Mouse (Mus musculus): Measurements from ENCODE around the gene Lmntd1.

Gene Lmntd1

DNA sequence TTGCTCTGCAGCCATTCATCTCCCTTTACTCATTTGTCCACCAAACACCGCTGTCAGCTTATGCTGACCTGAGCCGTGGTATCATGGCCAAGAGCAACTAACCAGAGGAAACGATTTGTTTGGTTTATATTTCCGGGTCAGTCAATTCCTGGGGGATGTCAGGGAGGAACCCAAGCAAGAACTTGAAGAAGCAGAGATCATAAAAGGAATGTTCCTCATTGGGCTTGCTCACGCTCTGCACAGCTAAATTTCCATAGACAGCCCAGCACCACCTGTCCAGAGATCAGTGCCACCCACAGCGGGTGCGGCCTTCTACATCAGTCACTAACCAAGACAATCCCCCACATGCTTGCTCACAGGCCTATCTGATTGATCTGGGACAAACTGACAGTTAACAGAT lies at the start of gene Lmntd1:
Gene Lmntd1 (minus strand): TSS at position 101 of the 400 bp plus-strand sequence.
- DNase-seq (ENCODE audit: low read depth, low spot score): no peak

DNA sequence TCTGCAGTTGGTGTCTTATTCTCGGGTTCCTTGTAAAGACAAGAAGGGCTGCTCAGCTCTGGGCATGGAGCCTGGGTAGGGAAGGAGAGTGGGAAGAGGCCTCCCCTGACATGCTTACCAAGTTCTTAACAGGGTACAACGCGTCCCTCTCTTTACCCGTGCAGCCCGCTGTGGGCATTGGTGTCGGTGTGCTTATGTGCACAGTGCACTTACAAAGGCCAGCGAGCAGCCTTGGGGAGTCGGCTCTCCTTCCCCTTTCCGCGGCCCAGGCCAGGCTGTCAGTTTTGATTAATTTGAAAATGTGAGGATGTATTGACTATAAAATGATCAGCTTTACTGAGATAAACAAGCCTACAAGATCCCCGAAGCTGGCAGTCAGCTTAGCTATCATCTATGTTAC lies 46.8 kb upstream of the Lmntd1 start:
- DNase-seq (ENCODE audit: low read depth, low spot score): no peak

DNA sequence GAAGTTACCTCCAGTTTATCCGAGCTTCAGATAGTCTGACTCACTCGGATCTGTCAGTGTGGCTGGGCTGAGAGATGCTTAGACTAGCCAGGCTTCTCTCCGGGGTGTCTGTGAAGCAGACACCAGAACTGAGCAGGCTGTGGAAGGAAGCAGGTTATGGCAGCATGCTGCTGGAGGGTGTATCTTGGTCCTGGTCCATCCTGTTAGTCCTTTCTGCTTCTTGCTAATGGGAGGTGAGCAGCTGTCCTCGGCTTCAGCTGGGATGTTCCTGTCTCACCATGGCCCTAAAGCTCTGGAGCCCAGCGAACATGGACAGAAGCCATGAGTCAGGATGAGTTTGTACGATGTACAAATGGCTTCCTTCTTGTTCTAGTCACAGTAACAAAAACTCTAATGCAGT lies 45.0 kb upstream of the Lmntd1 start:
- DNase-seq (ENCODE audit: low read depth, low spot score): no peak

DNA sequence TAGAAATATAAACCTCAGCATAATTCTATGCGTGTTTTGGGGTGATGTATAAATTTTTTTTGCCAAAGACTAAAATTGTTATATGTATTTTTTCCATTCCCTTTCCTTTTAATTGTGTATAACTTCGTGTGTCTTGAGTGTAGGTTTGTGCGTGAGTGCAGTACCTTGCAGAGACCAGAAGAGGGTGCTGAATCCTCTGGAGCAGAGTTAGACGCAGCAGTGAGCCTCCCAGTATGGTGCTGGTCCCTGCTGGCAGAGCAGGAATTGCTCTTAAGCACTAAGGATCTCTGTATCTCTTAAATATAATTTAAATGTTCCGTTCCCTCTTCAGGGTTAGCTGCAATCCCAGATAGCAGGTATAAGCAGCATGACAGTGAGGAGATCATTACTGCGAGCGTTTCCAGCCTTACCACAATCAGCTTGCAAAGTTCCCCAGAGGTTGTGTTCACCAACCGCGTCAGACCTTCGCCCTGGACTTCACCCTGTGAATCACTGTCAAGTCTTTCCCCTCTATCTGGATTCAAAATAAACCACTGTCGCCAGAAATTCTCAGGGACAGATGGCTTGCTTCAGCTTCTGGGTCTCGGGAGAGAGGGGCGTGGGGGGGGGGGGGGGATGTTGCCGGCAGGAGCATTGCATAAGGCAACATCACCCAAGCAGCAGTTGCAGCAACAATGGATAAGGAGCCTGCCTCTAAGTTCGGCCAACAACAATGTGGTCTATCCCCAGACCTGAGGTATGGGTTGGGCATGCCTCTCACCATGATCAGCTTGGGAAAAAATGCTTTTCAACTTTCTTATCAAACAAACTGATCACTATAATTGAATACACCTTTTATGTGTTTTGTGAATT lies 42.8 kb upstream of the Lmntd1 start:
- no peak for DNase-seq (ENCODE audit: low read depth, low spot score)

DNA sequence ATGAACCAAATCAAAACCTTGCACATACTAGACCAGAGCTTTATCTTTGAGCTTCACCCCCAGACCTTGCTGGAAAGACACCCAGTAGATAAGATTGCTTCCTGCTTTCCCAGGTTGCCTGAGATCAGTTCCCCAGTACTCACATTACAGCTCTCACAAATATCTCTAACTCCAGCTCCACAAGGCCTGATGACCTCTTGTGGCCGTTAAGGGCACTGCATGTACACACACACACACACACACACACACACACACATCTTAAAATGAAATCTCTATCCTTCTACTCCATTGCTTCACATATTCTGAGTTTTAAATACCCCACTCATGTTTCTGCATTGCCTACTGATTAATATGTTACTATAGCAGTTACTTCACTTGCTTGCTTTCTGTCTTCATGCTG lies 41.6 kb upstream of the Lmntd1 start:
- no peak for DNase-seq (ENCODE audit: low read depth, low spot score)

DNA sequence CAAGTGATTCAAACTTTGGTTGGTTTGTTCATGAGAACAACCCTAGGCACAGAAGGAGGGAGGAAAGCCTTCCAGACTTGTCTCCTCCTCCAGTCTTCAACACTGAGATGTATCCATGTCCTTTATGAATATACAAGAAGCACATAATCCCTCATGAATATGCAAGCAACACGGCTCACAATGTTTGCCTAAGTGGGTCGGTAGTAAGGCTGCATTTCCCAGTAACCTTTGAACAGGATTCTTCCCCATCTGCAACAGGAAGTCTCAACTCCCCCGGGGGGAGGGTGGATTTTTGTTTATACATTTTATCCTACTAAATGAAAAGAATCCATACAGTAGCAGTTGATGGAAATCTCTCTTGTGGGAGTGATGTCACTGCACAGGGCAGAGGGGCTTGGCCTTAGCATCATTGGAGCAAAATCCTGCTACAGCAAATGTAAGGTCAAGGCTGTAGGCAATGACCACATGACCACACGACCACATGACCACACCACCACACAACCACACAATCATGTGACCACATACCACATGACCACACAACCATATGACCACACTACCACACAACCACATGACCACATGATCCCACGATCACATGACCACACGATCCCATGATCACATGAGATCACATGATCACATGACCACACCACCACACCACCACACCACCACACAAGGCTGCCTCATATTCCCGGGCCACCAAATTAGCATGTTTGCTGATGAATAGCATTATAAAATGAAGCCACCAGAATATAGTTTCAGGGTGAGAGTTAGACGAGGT lies 40.1 kb upstream of the Lmntd1 start:
- no peak for DNase-seq (ENCODE audit: low read depth, low spot score)

DNA sequence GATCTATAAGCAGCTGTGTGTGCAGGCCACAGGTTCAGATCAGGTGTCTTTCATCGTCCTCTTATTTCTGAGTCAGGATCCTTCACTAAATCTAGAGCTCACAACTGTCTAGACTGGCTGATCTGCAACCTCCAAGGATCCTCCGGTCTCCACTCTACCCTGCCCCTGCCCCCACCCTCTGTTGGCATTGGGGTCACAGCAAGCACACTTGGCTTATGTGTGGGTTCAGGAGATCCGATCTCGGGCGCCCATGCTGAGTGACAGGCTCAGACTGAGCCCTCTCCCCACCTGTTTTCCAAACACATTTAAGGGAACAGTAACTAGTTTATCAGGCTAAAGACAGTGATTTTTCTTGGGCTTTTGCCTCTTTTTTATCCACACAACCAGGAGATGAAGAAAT lies 39.5 kb upstream of the Lmntd1 start:
- no peak for DNase-seq (ENCODE audit: low read depth, low spot score)

DNA sequence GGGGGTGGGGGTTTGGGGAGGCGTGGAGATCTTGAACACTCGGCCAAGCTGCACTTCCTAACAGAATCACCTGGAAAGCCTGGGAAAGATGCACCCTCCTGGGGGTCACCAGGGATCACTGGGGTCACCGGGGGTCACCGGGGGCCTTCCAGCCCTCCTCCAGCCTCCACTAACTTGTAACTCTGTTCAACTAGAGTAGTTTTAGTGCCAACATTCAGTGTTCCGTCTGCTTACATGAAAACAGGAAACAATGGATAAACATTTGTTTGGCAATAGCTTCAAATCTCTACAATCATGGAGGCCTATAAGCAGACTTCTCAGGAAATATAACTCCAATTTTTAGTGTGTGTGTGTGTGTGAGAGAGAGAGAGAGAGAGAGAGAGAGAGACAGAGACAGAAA lies 38.9 kb upstream of the Lmntd1 start:
- no peak for DNase-seq (ENCODE audit: low read depth, low spot score)

DNA sequence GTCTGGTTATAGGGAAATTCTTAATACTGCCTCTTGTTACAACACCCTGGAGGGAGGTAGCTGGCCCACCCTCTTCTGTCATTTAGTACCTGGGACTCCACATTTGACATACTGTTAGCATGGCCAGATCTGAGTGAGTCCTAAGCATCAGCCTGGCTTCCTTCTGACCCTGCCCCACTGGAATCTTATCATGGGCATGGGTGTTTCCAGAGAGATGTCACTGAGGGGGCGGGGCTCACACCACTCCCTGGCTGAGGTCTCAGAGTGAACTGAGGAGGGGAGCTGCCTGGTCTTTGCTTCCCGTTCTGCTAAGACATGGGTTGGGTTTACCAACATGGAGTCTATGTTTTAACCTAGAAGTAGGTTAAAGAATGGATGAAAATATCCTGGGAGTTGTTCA lies 37.9 kb upstream of the Lmntd1 start:
- DNase-seq (ENCODE audit: low read depth, low spot score): no peak

DNA sequence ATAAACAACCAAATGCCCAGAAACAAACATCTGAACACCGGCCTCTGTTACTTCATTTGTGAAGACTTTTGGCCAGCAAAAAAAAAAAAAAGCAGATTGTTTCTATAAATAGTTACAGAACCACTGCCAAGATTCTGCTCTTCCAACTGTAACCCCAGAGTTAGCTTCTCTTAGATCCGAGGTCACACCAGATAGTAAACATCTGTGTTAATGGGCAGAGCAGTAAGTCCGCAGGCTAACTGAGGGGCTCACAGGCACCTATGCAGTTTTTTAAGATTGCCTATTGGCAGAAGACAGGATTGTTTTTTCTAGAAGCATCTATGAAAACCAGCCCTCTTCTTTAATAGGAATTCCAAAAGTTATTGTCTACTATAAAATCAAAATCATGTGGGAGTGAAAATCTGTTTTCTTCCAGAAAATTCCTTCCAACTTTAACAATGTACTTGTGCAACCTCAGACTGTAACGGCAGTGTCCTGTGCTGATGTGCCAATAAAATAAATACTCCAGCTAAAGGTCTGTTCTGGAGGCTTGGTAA lies 26.9 kb upstream of the Lmntd1 start:
- DNase-seq (ENCODE audit: low read depth, low spot score): no peak

DNA sequence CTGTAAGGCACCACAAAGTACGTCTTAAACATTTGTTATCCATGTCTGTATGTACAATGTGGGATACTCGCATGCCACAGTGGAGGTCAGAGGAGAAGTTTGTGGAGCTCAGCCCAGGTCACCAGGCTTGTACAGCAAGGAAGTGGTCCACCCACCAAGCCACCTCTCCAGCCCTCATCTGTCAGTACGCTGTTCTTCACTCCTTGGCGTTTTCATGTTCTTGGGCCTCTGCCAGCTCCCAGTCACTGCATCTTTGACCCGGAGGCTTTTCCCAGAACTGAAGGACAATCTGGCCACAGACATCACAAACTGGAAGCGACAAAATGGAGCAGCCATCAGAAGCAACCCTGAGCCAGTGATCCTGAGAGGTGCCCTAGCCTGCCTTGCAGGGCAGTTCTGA lies 24.1 kb upstream of the Lmntd1 start:
- no peak for DNase-seq (ENCODE audit: low read depth, low spot score)

DNA sequence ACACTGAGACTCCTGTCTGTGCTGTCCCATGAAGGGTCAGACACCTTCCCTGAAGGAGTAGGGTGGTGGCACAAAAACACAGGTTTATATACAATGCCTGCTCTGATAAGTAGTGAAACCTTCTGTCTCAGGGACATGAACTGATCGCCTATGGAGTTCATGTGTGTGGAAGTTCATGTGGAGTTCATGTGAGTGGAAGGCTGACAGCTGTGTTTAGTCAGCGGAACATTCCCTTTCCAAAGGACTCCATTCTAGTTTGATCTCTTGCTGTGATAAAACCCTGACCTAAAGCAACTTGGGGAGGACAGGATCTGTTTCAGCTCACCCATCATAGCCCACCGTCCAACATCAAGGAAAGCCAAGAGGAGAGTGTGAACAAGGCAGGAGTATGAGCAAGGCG lies 22.6 kb upstream of the Lmntd1 start:
- no peak for DNase-seq (ENCODE audit: low read depth, low spot score)

DNA sequence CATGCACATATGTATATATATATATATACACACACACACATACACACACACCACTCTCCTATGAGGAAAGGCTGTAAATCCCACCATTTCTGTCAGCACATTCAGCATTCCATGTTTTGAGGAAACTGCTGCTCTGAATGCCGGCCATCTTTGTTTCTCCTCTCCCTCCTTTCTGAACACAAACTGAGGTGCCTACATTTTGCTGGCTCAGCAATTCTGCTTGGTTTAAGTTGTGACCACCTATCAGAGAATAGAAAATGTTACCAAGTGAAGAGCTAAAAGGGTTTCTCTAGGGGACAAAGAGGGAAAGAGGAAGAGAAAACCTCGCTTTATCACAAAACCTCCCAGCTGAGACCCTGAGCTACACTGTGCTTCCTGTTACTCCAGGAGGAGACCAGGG lies 20.3 kb upstream of the Lmntd1 start:
- no peak for DNase-seq (ENCODE audit: low read depth, low spot score)

DNA sequence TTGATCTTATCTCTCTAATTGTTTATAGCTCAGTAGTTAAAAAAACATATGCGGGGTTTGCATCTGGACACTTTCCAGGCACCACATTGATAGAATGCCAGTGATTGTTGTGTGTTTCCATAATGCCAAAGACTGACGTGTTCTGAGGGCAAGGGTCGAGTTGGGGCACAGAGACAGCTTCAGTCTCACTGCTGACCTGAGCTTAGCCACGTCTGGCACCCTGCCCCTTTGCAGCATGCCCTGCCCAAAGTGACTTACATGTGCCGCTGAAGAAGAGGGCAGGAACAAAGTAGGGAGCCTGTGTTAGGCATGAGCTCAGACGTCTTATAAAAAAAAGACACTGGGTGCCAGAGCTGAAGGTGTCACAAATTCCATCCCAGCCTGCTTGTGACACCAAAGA lies 16.1 kb upstream of the Lmntd1 start:
- DNase-seq (ENCODE audit: low read depth, low spot score): no peak

DNA sequence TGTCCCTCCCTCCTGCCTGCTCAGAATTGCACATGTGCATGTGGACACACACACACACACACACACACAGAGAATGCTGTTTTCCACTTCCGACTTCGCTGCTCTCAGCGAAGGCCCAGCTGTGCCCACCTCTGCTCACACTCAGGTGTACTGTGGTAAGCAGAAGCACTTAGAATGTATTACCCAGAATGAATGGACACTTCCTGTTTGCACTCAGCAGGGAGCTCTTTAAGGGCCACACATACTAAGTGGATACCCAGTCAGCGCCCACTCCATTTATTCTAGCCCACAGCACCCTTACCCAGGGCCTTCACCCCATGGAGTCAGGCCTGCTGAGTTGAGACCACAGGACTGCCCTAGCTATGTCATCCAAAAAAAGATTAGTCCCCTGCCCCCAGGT lies 9.0 kb upstream of the Lmntd1 start:
- DNase-seq (ENCODE audit: low read depth, low spot score): no peak

DNA sequence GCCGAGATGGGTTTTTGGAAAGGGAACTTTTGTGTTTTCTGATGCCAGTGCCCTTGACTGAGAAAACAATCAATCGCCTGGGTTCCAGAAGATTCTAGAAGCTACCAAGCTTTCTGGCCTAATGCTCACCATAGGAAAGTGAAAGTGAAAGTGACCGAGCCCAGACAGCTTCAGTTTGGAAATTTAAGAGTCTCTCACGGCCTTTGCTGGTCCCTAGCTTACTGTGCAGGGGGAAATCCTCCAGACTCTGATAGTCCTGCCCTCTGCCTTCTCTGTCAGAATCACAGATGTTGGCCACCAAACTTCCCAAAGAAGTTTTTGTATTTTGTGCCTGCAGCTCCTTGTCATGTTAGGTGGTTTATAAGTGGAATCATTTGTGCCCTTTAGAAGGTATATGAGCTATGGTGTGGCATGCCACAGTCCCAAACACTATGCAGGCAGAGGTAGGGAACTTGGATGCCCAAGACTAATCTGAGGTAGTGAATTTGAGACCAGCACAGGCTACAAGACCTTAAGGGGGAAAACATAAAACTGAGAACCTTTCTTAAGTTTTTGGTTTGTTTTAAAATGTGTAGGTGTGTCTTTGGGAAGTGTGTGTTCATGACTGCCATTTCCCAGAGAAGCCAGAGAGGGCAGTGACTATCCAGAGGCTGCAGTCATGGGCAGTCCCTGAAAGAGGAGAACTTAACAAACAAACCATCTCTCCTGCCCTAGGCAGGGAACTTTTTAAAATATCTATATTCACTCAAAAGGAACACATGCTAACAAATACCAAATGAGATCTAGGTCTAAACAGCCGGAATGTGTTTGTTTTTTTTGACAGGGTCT lies 2.5 kb upstream of the Lmntd1 start:
- DNase-seq (ENCODE audit: low read depth, low spot score): no peak

DNA sequence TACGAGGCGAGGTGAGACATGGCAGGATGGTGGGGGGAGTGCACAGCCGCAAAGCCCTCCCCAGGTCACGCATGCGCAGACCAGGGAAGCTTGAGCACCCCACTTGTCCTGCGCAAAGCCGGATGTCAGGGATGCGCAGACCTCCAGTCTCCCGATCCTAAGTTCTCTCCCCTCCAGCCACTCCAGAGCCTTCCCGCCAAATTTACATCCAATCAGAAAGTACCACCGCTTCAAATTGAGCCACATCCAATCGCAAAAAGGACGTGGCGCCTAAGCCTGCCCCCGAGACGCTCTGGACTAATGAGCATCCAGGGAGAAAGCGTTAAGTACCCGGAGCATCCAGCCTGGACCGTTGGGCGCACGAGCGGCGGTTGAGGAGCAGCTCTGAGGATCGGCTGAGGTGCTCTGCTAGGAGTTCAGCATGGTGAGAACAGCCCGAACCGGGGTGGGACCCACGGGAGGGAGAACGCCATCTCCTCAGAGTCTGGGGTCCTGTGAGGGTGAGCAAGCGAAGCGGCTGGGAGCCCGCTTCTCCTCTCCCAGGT lies 1.6 kb upstream of the Lmntd1 start, which contains the start of gene Tuba3b:
Gene Tuba3b (plus strand): TSS at position 92 of the 545 bp plus-strand sequence.
- DNase-seq (ENCODE audit: low read depth, low spot score): no peak

DNA sequence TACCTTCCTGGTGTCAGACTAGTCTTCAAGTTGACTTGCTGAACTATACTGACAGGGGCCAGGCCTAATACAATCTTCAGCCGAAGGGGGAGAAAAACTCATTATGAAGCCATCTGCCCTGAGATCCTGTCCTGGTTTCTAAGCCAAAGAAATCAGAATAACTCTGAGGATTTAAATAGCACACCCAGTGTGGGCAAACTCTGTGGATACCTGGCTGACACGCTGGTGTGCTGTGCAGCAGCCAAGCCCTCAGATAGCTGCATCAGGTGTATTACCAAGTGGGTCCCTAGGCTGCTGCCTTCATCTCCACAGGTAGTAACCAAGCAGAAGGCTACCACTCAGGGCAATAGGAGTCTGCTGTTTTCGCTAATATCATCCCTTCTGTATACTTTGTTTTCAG lies 1.5 kb downstream of the Lmntd1 start:
- no peak for DNase-seq (ENCODE audit: low read depth, low spot score)

DNA sequence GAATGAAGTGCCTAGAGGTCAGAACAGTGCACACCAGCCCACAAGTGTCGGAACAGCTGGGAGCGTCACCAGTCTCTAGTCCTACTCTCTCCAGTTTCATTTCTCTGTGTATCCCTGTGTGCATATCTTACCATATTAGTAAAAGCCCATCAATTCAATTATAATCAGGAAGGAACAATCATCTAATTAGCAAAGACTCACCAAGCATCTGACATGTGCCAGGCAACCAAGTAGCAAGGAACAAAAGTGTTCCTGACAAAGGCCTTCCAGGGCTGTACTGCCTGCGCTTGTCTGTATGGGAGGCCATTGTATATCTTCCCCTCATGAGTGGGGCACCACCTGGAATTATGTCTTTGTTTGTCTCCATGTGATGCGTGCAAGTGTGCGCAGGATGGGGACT lies 3.2 kb downstream of the Lmntd1 start:
- no peak for DNase-seq (ENCODE audit: low read depth, low spot score)

DNA sequence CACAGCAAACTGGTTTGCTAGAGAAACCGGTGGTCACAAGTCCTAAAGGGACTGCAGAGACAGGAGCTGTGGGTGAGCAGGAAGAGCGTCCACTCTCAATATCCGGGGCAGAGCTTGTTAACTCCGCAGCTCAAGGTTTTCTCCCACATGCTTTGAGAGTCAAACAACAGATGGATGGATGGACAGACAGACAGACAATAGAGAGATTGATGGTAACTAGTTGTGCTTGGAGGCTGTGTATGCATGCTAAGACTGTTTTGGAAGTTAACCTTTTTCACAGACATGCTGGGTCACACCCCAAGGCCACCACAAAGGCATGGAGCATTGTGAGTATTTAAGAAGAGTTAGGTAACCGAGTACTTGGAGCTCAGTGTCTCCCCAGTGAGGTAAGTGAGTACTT lies 5.4 kb downstream of the Lmntd1 start:
- DNase-seq (ENCODE audit: low read depth, low spot score): no peak

DNA sequence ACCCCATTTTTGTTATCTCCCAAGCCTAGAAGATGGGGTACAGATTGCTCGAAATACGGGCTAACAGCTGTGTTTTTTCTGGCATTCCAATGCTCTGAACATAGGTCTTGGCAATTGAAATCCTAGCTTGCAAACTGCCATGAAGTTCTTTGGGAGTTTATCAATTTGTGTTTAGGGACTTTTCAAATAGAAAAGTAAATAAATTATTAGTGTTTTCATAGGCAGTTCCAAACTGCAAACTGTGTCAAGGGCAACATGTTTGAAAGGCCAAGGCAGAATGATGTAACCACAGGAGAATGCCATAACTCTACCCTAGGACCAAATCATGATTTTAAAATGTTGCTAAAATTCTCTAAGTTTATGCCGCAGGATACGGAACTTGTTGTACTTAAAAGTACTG lies 6.4 kb downstream of the Lmntd1 start:
- DNase-seq (ENCODE audit: low read depth, low spot score): no peak

DNA sequence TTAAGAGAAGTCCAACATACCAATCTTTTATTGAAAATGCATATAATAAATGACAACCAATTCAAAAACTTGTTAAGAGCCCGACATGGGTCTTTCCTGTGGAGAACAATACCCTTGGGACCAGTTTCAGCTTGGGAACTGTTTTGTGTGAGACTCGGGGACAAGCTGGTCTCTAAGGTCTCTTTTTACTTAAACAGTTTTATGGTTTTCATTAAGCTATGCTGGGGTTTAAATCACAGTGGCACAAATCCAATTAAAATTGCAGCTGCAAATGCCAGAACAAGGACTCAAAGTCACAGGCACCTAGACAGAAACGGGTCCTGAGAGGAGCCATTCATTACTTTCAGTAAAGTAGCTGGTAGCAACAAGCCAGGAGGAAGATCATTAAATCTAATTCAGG lies 8.9 kb downstream of the Lmntd1 start:
- no peak for DNase-seq (ENCODE audit: low read depth, low spot score)
